Mouse (Mus musculus): Measurements from ENCODE around the gene Tnip1. TPM values are rescaled to one million over a fixed set of nuclear protein-coding genes. Genes with fewer than 3 reads are reported as not detected.
A peak's percentile ranks its signal among the peaks of the same experiment; 100 is the strongest.

Gene Tnip1
- polyA plus RNA-seq, 1 experiment from 2014 or later, result 9.9 TPM

DNA sequence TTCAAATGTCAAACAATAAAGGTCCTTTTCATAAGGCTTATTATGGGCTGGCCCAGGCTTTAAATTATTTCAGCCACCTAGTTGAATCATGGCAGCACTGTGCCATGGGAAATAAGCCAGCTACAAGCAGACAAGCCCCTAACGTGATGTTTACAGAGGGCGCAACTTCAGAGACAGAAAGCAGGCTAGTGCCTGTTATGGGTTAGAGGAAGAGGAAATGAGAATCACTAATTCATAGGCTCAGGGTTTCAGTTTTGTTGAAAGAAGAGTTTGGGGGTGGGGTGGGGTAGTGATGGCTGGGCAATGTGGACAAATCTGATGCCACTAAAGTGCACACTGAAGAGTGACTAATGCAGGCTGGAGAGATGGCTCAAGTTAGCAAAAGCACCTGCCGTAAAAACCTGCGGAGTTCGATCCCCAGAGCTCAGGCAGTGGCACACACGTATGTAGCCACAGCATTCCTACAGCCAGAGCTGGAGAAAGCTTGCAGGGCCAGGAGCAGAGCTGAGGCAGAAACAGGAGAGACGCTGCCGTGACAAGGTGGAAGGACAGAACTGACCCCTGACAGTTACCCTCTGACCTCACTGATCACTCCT, 26.1 kb upstream of the Tnip1 start:
- H3K27ac ChIP-seq (ENCODE audit: low read depth, low read length), result no peak overlapping the region
- WGBS, result 85% methylated on average over 8 of the region's 8 CpGs
- DNase-seq (ENCODE audit: low spot score, missing footprints), result no peak
- no peaks in the 10 kb centered on the region for H3K36me3 ChIP-seq (ENCODE audit: control insufficient read depth, insufficient read depth, low read length)
- no peaks in the 10 kb centered on the region for H3K27me3 ChIP-seq (ENCODE audit: control insufficient read depth, insufficient read depth, low read length)
- H3K4me3 ChIP-seq (ENCODE audit: low read depth, low read length), result no peak overlapping the region
- no peaks in the 10 kb centered on the region for H3K4me1 ChIP-seq (ENCODE audit: control insufficient read depth, insufficient read depth, low read length)
- no peak overlapping the region for H3K4me2 ChIP-seq
- ATAC-seq (ENCODE audit: low FRiP score), result no peak
- H3K9ac ChIP-seq (ENCODE audit: low read length), result no peak overlapping the region
- no peaks in the 10 kb centered on the region for H3K9me3 ChIP-seq (ENCODE audit: control insufficient read depth, low read length)

DNA sequence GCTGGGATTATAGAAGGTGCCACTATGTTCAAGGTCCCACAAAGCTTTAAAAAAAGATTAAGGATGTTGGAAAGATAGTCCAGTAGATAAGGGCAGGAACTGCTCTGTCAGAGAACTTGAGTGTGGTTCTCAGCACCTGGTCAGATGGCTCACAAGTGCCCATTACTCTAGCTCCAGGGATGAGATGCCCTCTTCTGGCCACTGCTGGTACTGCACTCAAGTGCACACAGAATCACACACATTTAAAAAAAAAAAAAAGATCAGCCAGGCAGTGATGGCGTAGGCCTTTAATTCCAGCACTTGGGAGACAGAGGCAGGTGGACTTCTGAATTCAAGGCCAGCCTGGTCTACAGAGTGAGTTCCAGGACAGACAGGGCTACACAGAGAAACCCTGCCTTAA, 25.3 kb upstream of the Tnip1 start:
- Histone ChIP-seq H3K36me3 (ENCODE audit: control insufficient read depth, insufficient read depth, low read length) (no peaks in the 10 kb centered on the region), H3K27me3 (ENCODE audit: control insufficient read depth, insufficient read depth, low read length) (no peaks in the 10 kb centered on the region), H3K9me3 (ENCODE audit: control insufficient read depth, low read length) (no peaks in the 10 kb centered on the region), H3K9ac (ENCODE audit: low read length) (no peak overlapping the region), H3K4me3 (ENCODE audit: low read depth, low read length) (no peak overlapping the region), H3K27ac (ENCODE audit: low read depth, low read length) (no peak overlapping the region), H3K4me2 (no peak overlapping the region), H3K4me1 (ENCODE audit: control insufficient read depth, insufficient read depth, low read length) (no peaks in the 10 kb centered on the region)
- WGBS, result 90% methylated on average over 1 of the region's 1 CpGs
- no peak for DNase-seq (ENCODE audit: low spot score, missing footprints)
- ATAC-seq (ENCODE audit: low FRiP score), result no peak

DNA sequence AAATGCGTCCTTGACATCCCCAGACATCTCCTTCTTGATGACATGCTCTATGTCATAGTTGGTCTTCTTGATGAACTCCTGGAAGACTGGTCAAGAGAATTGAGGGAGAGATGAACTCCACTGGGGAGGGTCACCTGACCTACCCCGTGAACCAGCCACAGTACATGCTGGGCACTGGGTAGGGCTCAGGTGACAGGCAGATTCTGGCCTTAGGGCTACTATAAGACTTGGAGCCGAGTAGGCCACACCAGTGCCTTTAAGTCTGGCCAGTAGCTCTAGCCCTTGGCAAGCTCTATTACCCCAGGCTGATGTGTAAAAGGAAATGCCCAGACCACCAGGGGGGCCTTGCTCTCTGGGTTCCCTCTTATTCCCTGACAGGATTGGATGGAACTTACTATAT, 22.4 kb upstream of the Tnip1 start:
- no peaks in the 10 kb centered on the region for H3K36me3 ChIP-seq (ENCODE audit: control insufficient read depth, insufficient read depth, low read length)
- DNase-seq (ENCODE audit: low spot score, missing footprints) (no peak), ATAC-seq (ENCODE audit: low FRiP score) (no peak)
- H3K9ac ChIP-seq (ENCODE audit: low read length), result no peak overlapping the region
- 78% methylated on average over 3 of the region's 3 CpGs for WGBS
- H3K27ac ChIP-seq (ENCODE audit: low read depth, low read length), result no peak overlapping the region
- H3K27me3 ChIP-seq (ENCODE audit: control insufficient read depth, insufficient read depth, low read length), result no peaks in the 10 kb centered on the region
- no peak overlapping the region for H3K4me2 ChIP-seq
- H3K4me3 ChIP-seq (ENCODE audit: low read depth, low read length), result no peak overlapping the region
- no peaks in the 10 kb centered on the region for H3K4me1 ChIP-seq (ENCODE audit: control insufficient read depth, insufficient read depth, low read length)
- no peaks in the 10 kb centered on the region for H3K9me3 ChIP-seq (ENCODE audit: control insufficient read depth, low read length)

DNA sequence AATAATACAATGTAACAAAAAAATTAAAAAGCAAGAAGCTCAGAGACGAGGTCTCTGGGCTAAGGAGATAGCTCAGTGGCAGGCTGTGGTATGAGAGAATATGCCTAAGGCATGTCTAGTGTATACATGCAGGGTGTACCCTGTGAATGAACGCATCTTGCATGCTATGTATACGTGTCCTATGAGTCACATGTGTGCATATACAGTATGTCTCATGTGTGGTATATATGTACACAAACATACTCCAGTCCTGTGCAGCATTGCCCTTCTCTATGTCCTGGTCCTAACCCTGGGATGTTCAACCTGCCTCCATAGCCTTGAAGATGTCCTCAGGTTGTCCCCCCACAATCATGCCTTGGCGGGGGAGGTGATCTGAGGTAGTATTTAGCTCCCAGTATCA, 21.9 kb upstream of the Tnip1 start:
- Histone ChIP-seq H3K27me3 (ENCODE audit: control insufficient read depth, insufficient read depth, low read length) (no peaks in the 10 kb centered on the region), H3K36me3 (ENCODE audit: control insufficient read depth, insufficient read depth, low read length) (no peaks in the 10 kb centered on the region)
- 62% methylated on average over 4 of the region's 4 CpGs for WGBS

DNA sequence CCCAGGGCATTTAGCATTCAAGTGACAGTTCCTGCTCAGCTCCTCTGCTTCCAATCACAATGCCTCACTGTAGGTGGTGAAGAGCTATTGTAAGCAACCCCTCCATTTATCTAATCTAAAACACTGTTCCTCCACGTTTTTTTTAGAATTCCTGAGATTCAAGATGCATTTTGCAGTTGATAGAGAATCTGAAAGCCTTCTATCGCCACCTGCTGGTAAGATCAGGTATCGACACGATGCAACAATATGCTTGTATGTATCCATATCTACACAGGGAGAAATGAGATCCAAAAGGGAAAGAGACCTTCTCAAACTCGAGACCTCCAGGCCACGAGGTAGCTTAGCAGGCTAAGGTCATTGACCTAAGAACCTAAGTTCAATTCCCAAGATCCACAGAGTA, 21.4 kb upstream of the Tnip1 start:
- Histone ChIP-seq H3K9ac (ENCODE audit: low read length) (no peak overlapping the region), H3K27ac (ENCODE audit: low read depth, low read length) (no peak overlapping the region), H3K4me1 (ENCODE audit: control insufficient read depth, insufficient read depth, low read length) (no peaks in the 10 kb centered on the region), H3K27me3 (ENCODE audit: control insufficient read depth, insufficient read depth, low read length) (no peaks in the 10 kb centered on the region), H3K4me2 (no peak overlapping the region), H3K9me3 (ENCODE audit: control insufficient read depth, low read length) (no peaks in the 10 kb centered on the region), H3K4me3 (ENCODE audit: low read depth, low read length) (no peak overlapping the region), H3K36me3 (ENCODE audit: control insufficient read depth, insufficient read depth, low read length) (no peaks in the 10 kb centered on the region)
- ATAC-seq (ENCODE audit: low FRiP score) (no peak), DNase-seq (ENCODE audit: low spot score, missing footprints) (peak; percentile 98)
- 5% methylated on average over 6 of the region's 6 CpGs for WGBS

More for the DNA sequence above, 21.9 kb upstream of the Tnip1 start:
- Histone ChIP-seq H3K9me3 (ENCODE audit: control insufficient read depth, low read length) (no peaks in the 10 kb centered on the region), H3K27ac (ENCODE audit: low read depth, low read length) (no peak overlapping the region), H3K9ac (ENCODE audit: low read length) (no peak overlapping the region), H3K4me2 (no peak overlapping the region), H3K4me1 (ENCODE audit: control insufficient read depth, insufficient read depth, low read length) (no peaks in the 10 kb centered on the region), H3K4me3 (ENCODE audit: low read depth, low read length) (no peak overlapping the region)
- DNase-seq (ENCODE audit: low spot score, missing footprints) (no peak), ATAC-seq (ENCODE audit: low FRiP score) (no peak)

DNA sequence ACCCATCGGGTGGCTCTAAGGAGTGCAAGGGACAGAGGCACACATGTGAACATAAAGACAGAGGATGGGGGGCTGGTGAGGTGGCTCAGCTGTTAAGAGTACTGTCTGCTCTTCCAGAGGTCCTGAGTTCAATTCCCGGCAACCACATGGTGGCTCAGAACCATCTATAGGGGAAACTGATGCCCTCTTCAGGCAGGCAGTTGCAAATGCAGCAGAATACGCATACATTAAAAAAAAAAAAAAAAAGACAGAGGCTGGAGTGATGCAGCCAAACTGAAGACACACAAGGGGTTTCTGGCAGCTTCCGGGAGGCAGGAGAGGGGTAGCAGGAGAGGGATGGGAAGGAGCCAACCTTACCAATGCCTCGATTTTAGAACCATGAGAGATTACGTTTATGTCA, 19.8 kb upstream of the Tnip1 start:
- ATAC-seq (ENCODE audit: low FRiP score) (no peak), DNase-seq (ENCODE audit: low spot score, missing footprints) (no peak)
- H3K9me3 ChIP-seq (ENCODE audit: control insufficient read depth, low read length), result no peaks in the 10 kb centered on the region
- no peaks in the 10 kb centered on the region for H3K4me1 ChIP-seq (ENCODE audit: control insufficient read depth, insufficient read depth, low read length)
- H3K27me3 ChIP-seq (ENCODE audit: control insufficient read depth, insufficient read depth, low read length), result no peaks in the 10 kb centered on the region
- H3K9ac ChIP-seq (ENCODE audit: low read length), result no peak overlapping the region
- WGBS, result 88% methylated on average over 6 of the region's 6 CpGs
- no peaks in the 10 kb centered on the region for H3K36me3 ChIP-seq (ENCODE audit: control insufficient read depth, insufficient read depth, low read length)
- no peak overlapping the region for H3K4me2 ChIP-seq
- no peak overlapping the region for H3K27ac ChIP-seq (ENCODE audit: low read depth, low read length)
- no peak overlapping the region for H3K4me3 ChIP-seq (ENCODE audit: low read depth, low read length)

DNA sequence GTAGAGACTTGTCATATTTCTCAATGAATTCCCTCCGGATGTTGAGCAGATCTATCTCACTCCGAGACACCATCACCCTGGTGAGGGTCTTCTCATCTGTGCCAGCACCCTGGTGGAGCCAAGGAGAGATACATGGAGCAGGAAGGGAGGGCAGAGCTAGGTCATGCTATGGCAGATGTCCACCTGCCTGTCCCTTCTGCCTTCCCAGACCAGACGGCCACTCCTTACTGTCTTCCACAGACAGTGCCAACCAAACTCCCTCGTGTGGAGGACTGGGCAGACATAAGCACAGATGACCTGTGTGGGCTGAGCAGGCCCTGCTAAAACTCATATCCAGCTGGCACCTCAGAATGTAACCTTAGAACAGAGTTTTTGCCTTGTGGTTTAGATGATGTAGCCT, 18.9 kb upstream of the Tnip1 start:
- Histone ChIP-seq H3K9me3 (ENCODE audit: control insufficient read depth, low read length) (no peaks in the 10 kb centered on the region), H3K27ac (ENCODE audit: low read depth, low read length) (no peak overlapping the region), H3K4me2 (no peak overlapping the region), H3K4me1 (ENCODE audit: control insufficient read depth, insufficient read depth, low read length) (no peaks in the 10 kb centered on the region), H3K36me3 (ENCODE audit: control insufficient read depth, insufficient read depth, low read length) (no peaks in the 10 kb centered on the region), H3K27me3 (ENCODE audit: control insufficient read depth, insufficient read depth, low read length) (no peaks in the 10 kb centered on the region), H3K9ac (ENCODE audit: low read length) (no peak overlapping the region), H3K4me3 (ENCODE audit: low read depth, low read length) (no peak overlapping the region)
- ATAC-seq (ENCODE audit: low FRiP score), result no peak
- 91% methylated on average over 4 of the region's 4 CpGs for WGBS
- DNase-seq (ENCODE audit: low spot score, missing footprints), result no peak

DNA sequence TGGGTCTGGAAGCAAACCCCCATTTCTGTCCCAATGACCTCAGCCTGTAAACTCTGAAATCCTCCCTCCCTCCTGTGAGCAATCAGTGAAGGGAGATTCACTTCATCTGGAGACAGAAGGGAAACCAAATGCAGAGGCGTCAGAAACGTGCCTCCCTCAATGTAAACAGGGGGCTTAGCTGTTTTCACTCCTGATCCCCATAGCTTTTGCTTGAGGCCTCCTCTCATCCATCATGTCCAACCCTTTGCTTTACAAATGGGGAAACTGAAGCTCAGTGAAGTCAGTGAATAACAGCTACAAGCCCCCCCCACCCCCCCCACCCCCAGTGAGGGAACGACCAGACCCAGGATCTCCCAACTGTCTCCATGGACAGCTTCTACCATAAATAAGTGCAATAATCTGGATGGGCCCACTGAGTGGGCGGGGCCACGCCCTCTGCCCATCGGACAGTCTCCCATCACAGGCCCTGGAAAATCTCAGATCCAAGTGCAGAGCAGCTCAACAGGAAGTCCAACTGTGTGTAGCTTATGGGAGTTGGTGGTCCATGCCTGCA, 14.7 kb upstream of the Tnip1 start:
- Histone ChIP-seq H3K4me3 (ENCODE audit: low read depth, low read length) (no peak overlapping the region), H3K36me3 (ENCODE audit: control insufficient read depth, insufficient read depth, low read length) (no peaks in the 10 kb centered on the region), H3K4me2 (no peak overlapping the region), H3K9me3 (ENCODE audit: control insufficient read depth, low read length) (no peaks in the 10 kb centered on the region), H3K9ac (ENCODE audit: low read length) (no peak overlapping the region), H3K27me3 (ENCODE audit: control insufficient read depth, insufficient read depth, low read length) (no peaks in the 10 kb centered on the region), H3K27ac (ENCODE audit: low read depth, low read length) (no peak overlapping the region), H3K4me1 (ENCODE audit: control insufficient read depth, insufficient read depth, low read length) (no peaks in the 10 kb centered on the region)
- no peak for ATAC-seq (ENCODE audit: low FRiP score)
- DNase-seq (ENCODE audit: low spot score, missing footprints), result no peak
- 72% methylated on average over 6 of the region's 6 CpGs for WGBS

DNA sequence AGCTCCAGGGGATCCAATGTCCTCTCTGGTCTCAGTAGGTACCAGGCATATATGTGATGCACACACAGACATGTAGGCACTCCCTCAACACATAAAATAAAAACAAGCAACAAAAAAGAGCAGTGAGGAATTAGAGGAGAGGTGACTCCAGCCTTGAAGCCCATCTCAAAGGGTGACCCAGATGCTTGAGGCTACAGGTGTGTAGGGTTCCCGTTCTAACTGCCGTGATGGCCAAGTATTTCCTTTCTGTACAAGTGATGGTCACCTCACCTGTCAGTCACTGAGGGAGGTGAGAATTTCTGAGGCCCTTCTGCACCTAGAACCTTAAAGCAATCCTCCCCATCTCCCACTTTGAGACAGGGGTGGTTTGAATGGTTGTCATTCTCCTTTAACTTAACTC, 13.6 kb upstream of the Tnip1 start:
- WGBS, result 97% methylated on average over 2 of the region's 2 CpGs
- no peak for ATAC-seq (ENCODE audit: low FRiP score)

More for the DNA sequence above, 13.6 kb upstream of the Tnip1 start:
- Histone ChIP-seq H3K9ac (ENCODE audit: low read length) (no peak overlapping the region), H3K27me3 (ENCODE audit: control insufficient read depth, insufficient read depth, low read length) (no peaks in the 10 kb centered on the region), H3K27ac (ENCODE audit: low read depth, low read length) (no peak overlapping the region), H3K4me3 (ENCODE audit: low read depth, low read length) (no peak overlapping the region), H3K4me2 (no peak overlapping the region), H3K9me3 (ENCODE audit: control insufficient read depth, low read length) (no peaks in the 10 kb centered on the region), H3K4me1 (ENCODE audit: control insufficient read depth, insufficient read depth, low read length) (no peaks in the 10 kb centered on the region), H3K36me3 (ENCODE audit: control insufficient read depth, insufficient read depth, low read length) (no peaks in the 10 kb centered on the region)
- DNase-seq (ENCODE audit: low spot score, missing footprints), result no peak

Measured in midbrain, embryonic 11.5 days (tissue).